ENCODE assay signal across 10 mouse cellular contexts in the genomic region with DNA sequence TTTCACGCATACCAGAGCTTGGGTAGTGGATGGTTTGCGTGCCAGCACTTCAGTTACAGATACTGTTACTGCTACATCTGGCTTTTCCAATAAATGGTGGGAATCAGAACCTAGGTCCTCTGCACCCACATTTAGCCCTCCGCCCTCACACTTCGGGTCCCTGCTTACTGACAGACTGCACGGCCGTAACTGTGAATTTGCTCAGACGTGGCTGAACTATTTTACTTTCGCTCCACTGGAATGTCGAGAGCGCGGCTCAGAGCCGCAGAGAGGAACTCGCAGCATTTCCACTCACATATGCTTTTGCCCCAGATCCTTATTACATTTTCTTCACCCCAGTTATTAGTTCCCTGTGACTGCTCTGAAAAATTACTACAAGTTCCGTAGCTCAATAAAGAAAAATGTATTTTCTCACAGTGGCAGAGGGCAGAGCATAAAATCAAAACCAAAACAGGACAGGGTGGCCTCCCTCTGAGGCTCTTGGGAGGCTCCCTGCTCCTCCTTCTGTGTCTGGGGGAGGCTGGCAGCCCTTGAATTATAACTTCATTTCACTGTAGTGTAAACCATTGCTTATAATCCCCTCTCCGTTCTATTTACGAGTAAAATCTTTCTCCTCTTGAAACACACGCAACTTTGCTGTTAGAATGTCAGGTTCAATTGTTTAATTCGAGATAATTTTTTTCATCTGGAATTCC.
DNase-seq lines count a peak whose midpoint lies in the region; ATAC-seq and TF ChIP-seq lines count a peak whose summit lies in the region.
"Had no signal": no experiment of that assay in that cellular context is flagged by ENCODE, and none has a peak within 500 bp of the region (broad histone marks: within the 10 kb centered on the region; RNA-seq: fewer than 3 reads in every experiment).

No protein-coding gene starts in this region.

- ATAC-seq in lung, postnatal 0 days: peak; percentile 67; the same call in 1 of the 2 replicates
- ATAC-seq in midbrain, embryonic 15.5 days (replicated peaks): no peak
- no peak for ATAC-seq in megakaryocyte, adult 5-6 weeks (ENCODE audit: poor library complexity, severe bottlenecking)

- no peaks in the 10 kb centered on the region for H3K4me1 ChIP-seq in lung, postnatal 0 days (ENCODE audit: insufficient read depth, low read depth, low read length)
- no peaks in the 10 kb centered on the region for H3K4me1 ChIP-seq in midbrain, embryonic 15.5 days

- DNase-seq in adrenal gland, postnatal 14 days: peak; percentile 6
- no peak for DNase-seq in adrenal gland, adult 8-10 months
- DNase-seq in Muller cell, postnatal 12 days (ENCODE audit: inconsistent ontology term): peak; percentile 38
- DNase-seq in heart, postnatal 36 days: peak; percentile 4 to 5
- DNase-seq in lung, postnatal 0 days (ENCODE audit: low spot score): peak; percentile 42
- no peak for DNase-seq in left cerebral cortex, adult 9 months (ENCODE audit: low spot score in 2 of 2)
- DNase-seq: gastrocnemius, postnatal 36 days; thymus, adult 2 months had no signal

- H3K9ac ChIP-seq in lung, postnatal 0 days (replicated peaks; ENCODE audit: low read depth): no peak overlapping the region
- H3K9ac ChIP-seq in midbrain, embryonic 15.5 days: no peak overlapping the region

- TF ChIP-seq CTCF in lung, postnatal 0 days (IDR thresholded peaks at IDR 0.05): no peak

- H3K4me2 ChIP-seq in lung, postnatal 0 days (replicated peaks; ENCODE audit: low read depth, low read length): peak overlapping the region; percentile 23
- no peak overlapping the region for H3K4me2 ChIP-seq in midbrain, embryonic 15.5 days

- H3K36me3 ChIP-seq in lung, postnatal 0 days (ENCODE audit: insufficient read depth, low read length): no peaks in the 10 kb centered on the region
- H3K36me3 ChIP-seq in midbrain, embryonic 15.5 days (replicated peaks): no peaks in the 10 kb centered on the region

- no peaks in the 10 kb centered on the region for H3K9me3 ChIP-seq in lung, postnatal 0 days (ENCODE audit: low read length)
- no peaks in the 10 kb centered on the region for H3K9me3 ChIP-seq in midbrain, embryonic 15.5 days

- WGBS in lung, postnatal 0 days: 30% methylated on average over 18 of the region's 18 CpGs
- 80% methylated on average over 18 of the region's 18 CpGs for WGBS in midbrain, embryonic 15.5 days

- no peaks in the 10 kb centered on the region for H3K27me3 ChIP-seq in lung, postnatal 0 days (replicated peaks; ENCODE audit: insufficient read depth, low read length)
- H3K27me3 ChIP-seq in midbrain, embryonic 15.5 days (replicated peaks): no peaks in the 10 kb centered on the region

- TF ChIP-seq EP300 in lung, postnatal 0 days (IDR thresholded peaks at IDR 0.05): no peak

- peak overlapping the region; percentile 2; the same call in 1 of the 2 replicates for H3K27ac ChIP-seq in lung, postnatal 0 days (ENCODE audit: low read length)
- H3K27ac ChIP-seq in midbrain, embryonic 15.5 days: no peak overlapping the region

- intact Hi-C loops in heart, postnatal 36 days (cut with DNase I): no loop called here

- peak overlapping the region; percentile 37 for H3K4me3 ChIP-seq in lung, postnatal 0 days (ENCODE audit: low read depth, low read length)
- H3K4me3 ChIP-seq in midbrain, embryonic 15.5 days: no peak overlapping the region

Comparison
In these comparisons a context has a peak if more than half of its experiments do, and no peak if none do; other contexts are left out.
1. DNase-seq: peak in adrenal gland, postnatal 14 days (single experiment), Muller cell, postnatal 12 days (single experiment), heart, postnatal 36 days (2 of 2) and lung, postnatal 0 days (single experiment); none in adrenal gland, adult 8-10 months (single experiment) and left cerebral cortex, adult 9 months (0 of 2).